Mouse (Mus musculus): ENCODE results near the gene Hint1. TPM values are rescaled to one million over a fixed set of nuclear protein-coding genes. Genes with fewer than 3 reads are reported as not detected.

Gene Hint1
- total RNA-seq, 2 experiments from 2014 or later, result 347 to 382 TPM

Other genes starting within 250 kb of the Hint1 start
- 10 to 100 TPM; 18.5 to 21.1 TPM for gene Cdc42se2, start 78.7 kb upstream of the Hint1 start, total RNA-seq (2021)
- 10 to 100 TPM in 1 of 2 experiments, 1 to 10 TPM in 1; 8.4 to 22.2 TPM for gene Lyrm7, start 5.5 kb upstream of the Hint1 start, total RNA-seq (2021)
- 100 to 1,000 TPM; 218 to 375 TPM for gene Gpx3, start 36.1 kb downstream of the Hint1 start, total RNA-seq (2021)
- gene Tnip1, start 96.5 kb downstream of the Hint1 start, total RNA-seq (2021), result 10 to 100 TPM; 63.7 to 85.8 TPM
- gene Anxa6, start 167.1 kb downstream of the Hint1 start, total RNA-seq (2021), result 100 to 1,000 TPM; 123 to 197 TPM
- gene Ccdc69, start 211.7 kb downstream of the Hint1 start, total RNA-seq (2021), result 1 to 10 TPM; 7.4 to 9.8 TPM
- 100 to 1,000 TPM; 189 to 249 TPM for gene Gm2a, start 231.7 kb downstream of the Hint1 start, total RNA-seq (2021)